Mouse (Mus musculus) embryonic facial prominence, embryonic 11.5 days (tissue): ENCODE results near the gene Plscr2. TPM values are rescaled to one million over a fixed set of nuclear protein-coding genes. Genes with fewer than 3 reads are reported as not detected.

Experiments used
- ATAC-seq: fragments of 200-750 bp; cut with Nextera tagmentation; replicated peaks from 2 replicates; pipeline ENCODE4 v1.8.0; 2017; ENCODE audit warnings: low read depth; ENCODE audit not compliant: insufficient number of reproducible peaks, low FRiP score, low TSS enrichment
- DNase-seq: peaks from one replicate; pipeline ENCODE4 v3.0.0-alpha.2; 2015; ENCODE audit warnings: low spot score
- H3K27ac ChIP-seq: fragments of 300-500 bp; sonication (generic); replicated peaks from 2 replicates; pipeline ENCODE4 v1.5.1; 2014; ENCODE audit warnings: mild to moderate bottlenecking, low read depth, low read length, control low read depth
- H3K27me3 ChIP-seq: fragments of 300-500 bp; sonication (generic); 2 replicates; pipeline ENCODE4 v1.6.1; 2014; ENCODE audit warnings: mild to moderate bottlenecking, low read length, moderate library complexity, mixed read lengths; ENCODE audit not compliant: control insufficient read depth, insufficient read depth
- H3K36me3 ChIP-seq: fragments of 300-500 bp; sonication (generic); replicated peaks from 2 replicates; pipeline ENCODE4 v1.6.1; 2014; ENCODE audit warnings: low read depth, mild to moderate bottlenecking, low read length, moderate library complexity, mixed read lengths; ENCODE audit not compliant: control insufficient read depth, insufficient read depth
- H3K4me1 ChIP-seq: fragments of 300-500 bp; sonication (generic); 2 replicates; pipeline ENCODE4 v1.6.1; 2014; ENCODE audit warnings: low read length, mixed read lengths; ENCODE audit not compliant: control insufficient read depth, insufficient read depth
- H3K4me2 ChIP-seq: fragments of 300-500 bp; sonication (generic); 2 replicates; pipeline ENCODE4 v1.6.1; 2014; ENCODE audit warnings: low read depth, mild to moderate bottlenecking, control low read depth, low read length, moderate library complexity
- H3K4me3 ChIP-seq: fragments of 300-500 bp; sonication (generic); 2 replicates; pipeline ENCODE4 v1.5.1; 2014; ENCODE audit warnings: low read depth, low read length, control low read depth
- H3K9ac ChIP-seq: fragments of 300-500 bp; sonication (generic); replicated peaks from 2 replicates; pipeline ENCODE4 v1.6.1; 2014; ENCODE audit warnings: mild to moderate bottlenecking, control low read depth, low read length
- H3K9me3 ChIP-seq: fragments of 300-500 bp; sonication (generic); replicated peaks from 2 replicates; pipeline ENCODE4 v1.6.1; 2016; ENCODE audit warnings: mild to moderate bottlenecking, low read length, inconsistent platforms, mixed read lengths; ENCODE audit not compliant: control insufficient read depth
- WGBS: fragments of 180-500 bp; shearing (Covaris S2); extraction: QIAGEN DNeasy Blood & Tissue Kit; methylation state at CpG from one replicate; pipeline ENCODE4 v1.1.7; 2014; 5-methylcytosine and 5-hydroxymethylcytosine counted together
- polyA plus RNA-seq: library from polyadenylated mRNA; unstranded; fragments of >200 nt; fragmentation: Nextera tagmentation; extraction: Ambion mirVana; gene quantifications from 2 replicates; pipeline ENCODE4 v1.2.1, GENCODE M21; 2014

Plscr2 gene
- polyA plus RNA-seq, 1 experiment from 2014 or later: 0.35 TPM

GRCm38 (mm10) chr9:92267732-92268131 lies 7.7 kb upstream of the Plscr2 start:
- no peak overlapping the region for H3K4me3 ChIP-seq
- no peaks in the 10 kb centered on the region for H3K4me1 ChIP-seq
- DNase-seq (no peak), ATAC-seq (peak; percentile 65; the same call in 1 of the 2 replicates)
- no peak overlapping the region for H3K27ac ChIP-seq
- H3K36me3 ChIP-seq: no peaks in the 10 kb centered on the region
- no peak overlapping the region for H3K4me2 ChIP-seq
- no peaks in the 10 kb centered on the region for H3K9me3 ChIP-seq
- no peak overlapping the region for H3K9ac ChIP-seq
- 61% methylated on average over 1 of the region's 1 CpGs for WGBS
- H3K27me3 ChIP-seq: no peaks in the 10 kb centered on the region

GRCm38 (mm10) chr9:92269829-92270404 lies 5.5 kb upstream of the Plscr2 start:
- Histone ChIP-seq H3K4me3 (no peak overlapping the region), H3K27ac (no peak overlapping the region), H3K9me3 (no peaks in the 10 kb centered on the region), H3K36me3 (no peaks in the 10 kb centered on the region), H3K9ac (no peak overlapping the region), H3K4me2 (no peak overlapping the region), H3K27me3 (no peaks in the 10 kb centered on the region), H3K4me1 (no peaks in the 10 kb centered on the region)
- DNase-seq (no peak), ATAC-seq (no peak)
- 98% methylated on average over 5 of the region's 5 CpGs for WGBS

GRCm38 (mm10) chr9:92270927-92271326 lies 4.5 kb upstream of the Plscr2 start:
- peak; percentile 12 for DNase-seq
- H3K27me3 ChIP-seq: no peaks in the 10 kb centered on the region
- H3K9me3 ChIP-seq: no peaks in the 10 kb centered on the region
- no peaks in the 10 kb centered on the region for H3K4me1 ChIP-seq
- H3K36me3 ChIP-seq: no peaks in the 10 kb centered on the region
- no peak overlapping the region for H3K4me2 ChIP-seq
- WGBS: 41% methylated on average over 4 of the region's 4 CpGs
- H3K9ac ChIP-seq: no peak overlapping the region
- ATAC-seq: no peak
- no peak overlapping the region for H3K4me3 ChIP-seq
- no peak overlapping the region for H3K27ac ChIP-seq

GRCm38 (mm10) chr9:92272650-92273049 lies 2.8 kb upstream of the Plscr2 start:
- Histone ChIP-seq H3K27me3 (no peaks in the 10 kb centered on the region), H3K36me3 (no peaks in the 10 kb centered on the region), H3K9ac (no peak overlapping the region), H3K9me3 (no peaks in the 10 kb centered on the region), H3K4me1 (no peaks in the 10 kb centered on the region), H3K4me2 (no peak overlapping the region), H3K27ac (no peak overlapping the region), H3K4me3 (no peak overlapping the region)
- whole genome bisulfite sequencing: 86% methylated on average over 4 of the region's 4 CpGs
- no peak for ATAC-seq
- DNase-seq: no peak

GRCm38 (mm10) chr9:92273271-92273670 lies 2.1 kb upstream of the Plscr2 start:
- H3K27ac ChIP-seq: no peak overlapping the region
- no peak overlapping the region for H3K4me3 ChIP-seq
- no peaks in the 10 kb centered on the region for H3K4me1 ChIP-seq
- no peaks in the 10 kb centered on the region for H3K36me3 ChIP-seq
- no peak overlapping the region for H3K9ac ChIP-seq
- DNase-seq: no peak
- ATAC-seq: no peak
- H3K4me2 ChIP-seq: no peak overlapping the region
- no peaks in the 10 kb centered on the region for H3K27me3 ChIP-seq
- H3K9me3 ChIP-seq: no peaks in the 10 kb centered on the region
- WGBS: 79% methylated on average over 2 of the region's 2 CpGs

- Histone ChIP-seq H3K9ac (no peak overlapping the region), H3K27ac (no peak overlapping the region), H3K27me3 (no peaks in the 10 kb centered on the region), H3K9me3 (no peaks in the 10 kb centered on the region), H3K4me2 (no peak overlapping the region), H3K4me3 (no peak overlapping the region), H3K36me3 (no peaks in the 10 kb centered on the region), H3K4me1 (no peaks in the 10 kb centered on the region)
- 64% methylated on average over 6 of the region's 6 CpGs for WGBS
- ATAC-seq (no peak), DNase-seq (no peak)
These were observed 1.2 kb upstream of the Plscr2 start for GRCm38 (mm10) chr9:92273956-92274762.

- Histone ChIP-seq H3K9me3 (no peaks in the 10 kb centered on the region), H3K9ac (no peak overlapping the region), H3K36me3 (no peaks in the 10 kb centered on the region), H3K27ac (no peak overlapping the region), H3K4me2 (no peak overlapping the region), H3K4me3 (no peak overlapping the region), H3K27me3 (no peaks in the 10 kb centered on the region), H3K4me1 (no peaks in the 10 kb centered on the region)
- no peak for DNase-seq
- ATAC-seq: no peak
- 70% methylated on average over 7 of the region's 7 CpGs for WGBS
These were observed 958 bp downstream of the Plscr2 start for GRCm38 (mm10) chr9:92276360-92276759.

GRCm38 (mm10) chr9:92280048-92280447 lies 4.6 kb downstream of the Plscr2 start:
- Histone ChIP-seq H3K4me1 (no peaks in the 10 kb centered on the region), H3K27ac (no peak overlapping the region), H3K4me3 (no peak overlapping the region), H3K9ac (no peak overlapping the region), H3K4me2 (no peak overlapping the region), H3K27me3 (no peaks in the 10 kb centered on the region), H3K36me3 (no peaks in the 10 kb centered on the region), H3K9me3 (no peaks in the 10 kb centered on the region)
- DNase-seq (no peak), ATAC-seq (no peak)
- 74% methylated on average over 1 of the region's 1 CpGs for WGBS
